Mouse (Mus musculus) thymus, adult 18-20 months (tissue): ENCODE data around the gene Pik3ap1.
A peak's percentile ranks its signal among the peaks of the same experiment; 100 is the strongest.
"Not testable (repeated sequence)": the region's sequence is repeated elsewhere in the genome, so short reads cannot be mapped to it uniquely, and the experiment has no call there.

Experiments used
- DNase-seq, 2 experiments: peaks; one replicate each; pipeline ENCODE4 v3.0.0; 2022; ENCODE audit warnings: mixed read lengths in 2 of 2

Pik3ap1 gene

GRCm38 (mm10) chr19:41384922-41385508 is at the start of gene Pik3ap1:
Gene Pik3ap1 (minus strand): TSS chr19:41385102.
- peak; percentile 34 to 37 for DNase-seq

- DNase-seq: not testable (repeated sequence)
These were observed 46.7 kb upstream of the Pik3ap1 start for GRCm38 (mm10) chr19:41431512-41432164.

GRCm38 (mm10) chr19:41425927-41426772 is 41.2 kb upstream of the Pik3ap1 start:
- not testable (repeated sequence) for DNase-seq

- DNase-seq: no peak
These were observed 36.4 kb upstream of the Pik3ap1 start for GRCm38 (mm10) chr19:41421264-41421663.

GRCm38 (mm10) chr19:41418786-41419185 is 33.9 kb upstream of the Pik3ap1 start:
- no peak for DNase-seq

GRCm38 (mm10) chr19:41417995-41418394 is 33.1 kb upstream of the Pik3ap1 start:
- no peak for DNase-seq

GRCm38 (mm10) chr19:41416201-41416600 is 31.3 kb upstream of the Pik3ap1 start:
- no peak for DNase-seq

- DNase-seq: no peak
These were observed 17.7 kb upstream of the Pik3ap1 start for GRCm38 (mm10) chr19:41402603-41403002.

GRCm38 (mm10) chr19:41390856-41391255 is 6.0 kb upstream of the Pik3ap1 start:
- DNase-seq: no peak

GRCm38 (mm10) chr19:41389351-41389750 is 4.4 kb upstream of the Pik3ap1 start:
- DNase-seq: no peak

- DNase-seq: no peak
These were observed 3.3 kb upstream of the Pik3ap1 start for GRCm38 (mm10) chr19:41388242-41388641.

GRCm38 (mm10) chr19:41387262-41387661 is 2.4 kb upstream of the Pik3ap1 start:
- DNase-seq: no peak

GRCm38 (mm10) chr19:41384406-41384851 is 473 bp downstream of the Pik3ap1 start:
- DNase-seq: no peak

- DNase-seq: no peak
These were observed 2.4 kb downstream of the Pik3ap1 start for GRCm38 (mm10) chr19:41382391-41382978.

- no peak for DNase-seq
These were observed 3.2 kb downstream of the Pik3ap1 start for GRCm38 (mm10) chr19:41381581-41382239.

GRCm38 (mm10) chr19:41379195-41379594 is 5.7 kb downstream of the Pik3ap1 start:
- DNase-seq: no peak

GRCm38 (mm10) chr19:41375791-41376190 is 9.1 kb downstream of the Pik3ap1 start:
- DNase-seq: no peak

- no peak for DNase-seq
These were observed 9.8 kb downstream of the Pik3ap1 start for GRCm38 (mm10) chr19:41375096-41375495.

- no peak for DNase-seq
These were observed 10.2 kb downstream of the Pik3ap1 start for GRCm38 (mm10) chr19:41374658-41375057.

GRCm38 (mm10) chr19:41372322-41372721 is 12.6 kb downstream of the Pik3ap1 start:
- no peak for DNase-seq

GRCm38 (mm10) chr19:41371373-41371772 is 13.5 kb downstream of the Pik3ap1 start:
- DNase-seq: no peak
